Mouse (Mus musculus) left cerebral cortex, adult 9 months (tissue): ENCODE results near the gene Rpl36.

Source experiments
- DNase-seq, 2 experiments: peaks; one replicate each; pipeline ENCODE4 v3.0.0; 2022; ENCODE audit warnings: low spot score in 2 of 2

The Rpl36 gene

GRCm38 (mm10) chr17:56613236-56613844, at the start of gene Rpl36:
Gene Rpl36 (plus strand): TSS chr17:56613416.
- peak; percentile 85 to 97 for DNase-seq

GRCm38 (mm10) chr17:56566293-56566692, 46.9 kb upstream of the Rpl36 start:
- DNase-seq = no peak

- DNase-seq = no peak
These were observed 46.3 kb upstream of the Rpl36 start for GRCm38 (mm10) chr17:56566918-56567317.

GRCm38 (mm10) chr17:56567370-56567769, 45.8 kb upstream of the Rpl36 start:
- no peak for DNase-seq

- DNase-seq = no peak
These were observed 42.9 kb upstream of the Rpl36 start for GRCm38 (mm10) chr17:56570287-56570686.

- DNase-seq = no peak
These were observed 41.1 kb upstream of the Rpl36 start for GRCm38 (mm10) chr17:56572154-56572553.

GRCm38 (mm10) chr17:56572939-56573338, 40.3 kb upstream of the Rpl36 start:
- no peak for DNase-seq

- DNase-seq = no peak
These were observed 30.1 kb upstream of the Rpl36 start for GRCm38 (mm10) chr17:56583071-56583470.

- DNase-seq = peak; percentile 33 to 39
These were observed 29.5 kb upstream of the Rpl36 start for GRCm38 (mm10) chr17:56583611-56584256.

GRCm38 (mm10) chr17:56584257-56585130, 28.7 kb upstream of the Rpl36 start, which contains the start of the genes Safb2 and Safb:
Gene Safb2 (minus strand): TSS chr17:56584585.
Gene Safb (plus strand): TSS chr17:56584825.
- peak; percentile 98 for DNase-seq

GRCm38 (mm10) chr17:56585171-56585821, 27.9 kb upstream of the Rpl36 start:
- peak in 1 of 2 experiments; percentile 42 for DNase-seq

- DNase-seq = no peak
These were observed 25.4 kb upstream of the Rpl36 start for GRCm38 (mm10) chr17:56587773-56588172.

- DNase-seq = no peak
These were observed 24.3 kb upstream of the Rpl36 start for GRCm38 (mm10) chr17:56588921-56589320.

GRCm38 (mm10) chr17:56592553-56592952, 20.7 kb upstream of the Rpl36 start:
- DNase-seq = no peak

- no peak for DNase-seq
These were observed 19.5 kb upstream of the Rpl36 start for GRCm38 (mm10) chr17:56593527-56594271.

GRCm38 (mm10) chr17:56603186-56604069, 9.8 kb upstream of the Rpl36 start:
- DNase-seq = no peak

GRCm38 (mm10) chr17:56604070-56604380, 9.2 kb upstream of the Rpl36 start:
- DNase-seq = no peak

- no peak for DNase-seq
These were observed 8.8 kb upstream of the Rpl36 start for GRCm38 (mm10) chr17:56604422-56604821.

- no peak for DNase-seq
These were observed 7.8 kb upstream of the Rpl36 start for GRCm38 (mm10) chr17:56605431-56605830.

- no peak for DNase-seq
These were observed 5.6 kb upstream of the Rpl36 start for GRCm38 (mm10) chr17:56607521-56608062.
